Mouse (Mus musculus): Measurements from ENCODE around the gene Ryk.
A peak's percentile ranks its signal among the peaks of the same experiment; 100 is the strongest.

Gene Ryk

GRCm38 (mm10) chr9:102858283-102858682, 23.6 kb downstream of the Ryk start:
- DNase-seq (ENCODE audit: low spot score in 2 of 2) = no peak

- no peak for DNase-seq (ENCODE audit: low spot score in 2 of 2)
These were observed 24.7 kb downstream of the Ryk start for GRCm38 (mm10) chr9:102859399-102859798.

- DNase-seq (ENCODE audit: low spot score in 2 of 2) = no peak
These were observed 25.2 kb downstream of the Ryk start for GRCm38 (mm10) chr9:102859963-102860362.

GRCm38 (mm10) chr9:102860802-102861469, 26.2 kb downstream of the Ryk start:
- DNase-seq (ENCODE audit: low spot score in 2 of 2) = no peak

GRCm38 (mm10) chr9:102861789-102862188, 27.1 kb downstream of the Ryk start:
- no peak for DNase-seq (ENCODE audit: low spot score in 2 of 2)

GRCm38 (mm10) chr9:102862260-102862659, 27.5 kb downstream of the Ryk start:
- DNase-seq (ENCODE audit: low spot score in 2 of 2) = no peak

- DNase-seq (ENCODE audit: low spot score in 2 of 2) = peak; percentile 74 to 89
These were observed 29.3 kb downstream of the Ryk start for GRCm38 (mm10) chr9:102863876-102864545.

- DNase-seq (ENCODE audit: low spot score in 2 of 2) = no peak
These were observed 30.2 kb downstream of the Ryk start for GRCm38 (mm10) chr9:102864931-102865330.

GRCm38 (mm10) chr9:102865946-102866737, 31.4 kb downstream of the Ryk start:
- no peak for DNase-seq (ENCODE audit: low spot score in 2 of 2)

GRCm38 (mm10) chr9:102866893-102867292, 32.2 kb downstream of the Ryk start:
- DNase-seq (ENCODE audit: low spot score in 2 of 2) = peak in 1 of 2 experiments; percentile 67

- no peak for DNase-seq (ENCODE audit: low spot score in 2 of 2)
These were observed 32.8 kb downstream of the Ryk start for GRCm38 (mm10) chr9:102867516-102867915.

- no peak for DNase-seq (ENCODE audit: low spot score in 2 of 2)
These were observed 33.7 kb downstream of the Ryk start for GRCm38 (mm10) chr9:102868451-102868850.

- no peak for DNase-seq (ENCODE audit: low spot score in 2 of 2)
These were observed 41.5 kb downstream of the Ryk start for GRCm38 (mm10) chr9:102876054-102876690.

GRCm38 (mm10) chr9:102877916-102878315, 43.2 kb downstream of the Ryk start:
- no peak for DNase-seq (ENCODE audit: low spot score in 2 of 2)

- peak in 1 of 2 experiments; percentile 43 for DNase-seq (ENCODE audit: low spot score in 2 of 2)
These were observed 44.8 kb downstream of the Ryk start for GRCm38 (mm10) chr9:102879545-102879944.

GRCm38 (mm10) chr9:102884703-102885102, 50.0 kb downstream of the Ryk start:
- DNase-seq (ENCODE audit: low spot score in 2 of 2) = no peak

- DNase-seq (ENCODE audit: low spot score in 2 of 2) = no peak
These were observed 55.4 kb downstream of the Ryk start for GRCm38 (mm10) chr9:102890166-102890565.

- no peak for DNase-seq (ENCODE audit: low spot score in 2 of 2)
These were observed 58.0 kb downstream of the Ryk start for GRCm38 (mm10) chr9:102892480-102893355.

- no peak for DNase-seq (ENCODE audit: low spot score in 2 of 2)
These were observed 58.7 kb downstream of the Ryk start for GRCm38 (mm10) chr9:102893356-102893870.

GRCm38 (mm10) chr9:102899916-102900315, 65.2 kb downstream of the Ryk start:
- no peak for DNase-seq (ENCODE audit: low spot score in 2 of 2)

GRCm38 (mm10) chr9:102902308-102902707, 67.6 kb downstream of the Ryk start:
- no peak for DNase-seq (ENCODE audit: low spot score in 2 of 2)
